Mouse (Mus musculus): ENCODE data around the gene Spata46. TPM values are rescaled to one million over a fixed set of nuclear protein-coding genes. Genes with fewer than 3 reads are reported as not detected.

The Spata46 gene
- polyA plus RNA-seq (2015; fragmentation: Nextera tagmentation; extraction: Ambion mirVana) = 0.19 and 0.23 TPM in 2 replicates

GRCm38 (mm10) chr1:170308503-170308902 is at the start of gene Spata46:
Gene Spata46, plus strand, starts transcription at chr1:170308803.

GRCm38 (mm10) chr1:170277016-170277415 is 31.6 kb upstream of the Spata46 start, which contains the start of gene Sh2d1b1:
Gene Sh2d1b1, plus strand, starts transcription at chr1:170277320.

GRCm38 (mm10) chr1:170306232-170306631 is 2.4 kb upstream of the Spata46 start, which contains the start of gene Gm7694:
Gene Gm7694, minus strand, starts transcription at chr1:170306332.

Other genes starting within 250 kb of the Spata46 start
- 25.5 and 29.7 TPM in 2 replicates for gene Ddr2, start 198.0 kb upstream of the Spata46 start, polyA plus RNA-seq (2015; fragmentation: Nextera tagmentation; extraction: Ambion mirVana)
- 30.8 and 36.5 TPM in 2 replicates for gene Uap1, start 133.8 kb upstream of the Spata46 start, polyA plus RNA-seq (2015; fragmentation: Nextera tagmentation; extraction: Ambion mirVana)
- 1.8 and 2.4 TPM in 2 replicates for gene Uhmk1, start 93.4 kb upstream of the Spata46 start, polyA plus RNA-seq (2015; fragmentation: Nextera tagmentation; extraction: Ambion mirVana)
- gene Sh2d1b2, start 76.1 kb upstream of the Spata46 start, polyA plus RNA-seq (2015; fragmentation: Nextera tagmentation; extraction: Ambion mirVana) = not detected in 2 replicates
- gene Sh2d1b1, start 31.5 kb upstream of the Spata46 start, polyA plus RNA-seq (2015; fragmentation: Nextera tagmentation; extraction: Ambion mirVana) = 0.08 TPM in 1 of 2 replicates, not detected in the other
- 0.41 and 0.55 TPM in 2 replicates for gene Gm7694, start 2.5 kb upstream of the Spata46 start, polyA plus RNA-seq (2015; fragmentation: Nextera tagmentation; extraction: Ambion mirVana)